Mouse (Mus musculus): Measurements from ENCODE around the gene Eppin.

GRCm38 (mm10) chr2:164543745-164544144 is 49.6 kb downstream of the Eppin start:
- no peak for TF ChIP-seq TAL1 (IDR thresholded peaks at IDR 0.05; ENCODE audit: low read length)
- TF ChIP-seq GATA1 (IDR thresholded peaks at IDR 0.05; ENCODE audit: low read length), result no peak

Measured in erythroblast, embryonic 14.5 days (primary cell).